Mouse (Mus musculus): ENCODE data around the gene Slc35a1.

The Slc35a1 gene

DNA sequence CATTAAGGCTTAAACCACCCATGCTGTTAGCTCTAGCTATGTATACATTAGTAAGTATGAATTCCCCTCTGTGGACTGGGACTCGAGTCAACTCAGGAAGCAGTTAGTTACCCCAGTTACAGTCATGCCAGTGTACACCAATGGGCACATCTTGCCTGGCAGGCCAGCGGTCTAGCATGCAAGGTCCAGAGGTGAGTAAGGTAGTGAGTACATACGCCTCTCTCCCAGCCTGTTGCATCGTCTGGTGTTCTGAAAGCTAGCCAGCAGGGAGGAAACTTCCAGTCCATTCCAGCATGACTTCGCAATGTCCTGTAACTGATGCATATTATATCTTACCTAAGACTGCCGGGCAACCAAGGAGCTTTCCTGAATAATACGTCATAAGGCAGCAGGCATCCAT is 34.1 kb downstream of the Slc35a1 start:
- WGBS = 92% methylated on average over 7 of the region's 7 CpGs

GRCm38 (mm10) chr4:34640731-34641130 is 46.5 kb downstream of the Slc35a1 start:
- 97% methylated on average over 3 of the region's 3 CpGs for WGBS

DNA sequence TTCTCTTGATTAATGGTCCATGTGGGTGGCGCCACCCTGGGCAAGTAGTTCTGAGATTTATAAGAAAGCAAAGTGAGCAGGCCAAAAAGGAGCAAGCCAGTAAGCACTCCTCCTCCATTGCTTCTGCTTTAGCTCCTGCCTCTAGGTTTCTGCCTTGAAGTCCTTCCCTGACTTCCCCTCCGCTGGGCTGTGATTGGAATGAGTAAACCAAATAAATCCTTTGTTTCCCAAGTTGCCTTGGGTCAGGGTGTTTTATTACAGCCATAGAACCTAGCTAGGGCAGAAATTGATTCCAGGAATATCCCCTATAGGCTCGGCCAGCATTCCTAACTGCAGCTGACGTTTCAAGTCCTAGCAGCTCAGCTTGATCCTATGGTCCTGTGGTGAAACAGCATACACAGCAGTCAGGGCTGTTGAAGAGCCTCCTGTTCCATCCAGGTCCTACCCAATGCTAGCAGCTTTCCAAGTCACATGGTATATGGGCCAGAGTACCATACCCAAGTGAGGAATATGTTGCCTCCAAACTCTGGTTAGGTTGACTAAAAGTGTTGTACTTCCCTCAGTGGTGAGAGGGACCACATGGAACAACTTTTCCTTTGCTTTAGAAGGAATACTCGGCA is 47.4 kb downstream of the Slc35a1 start:
- WGBS = 96% methylated on average over 5 of the region's 5 CpGs

- WGBS = 56% methylated on average over 4 of the region's 4 CpGs
These were observed 49.4 kb downstream of the Slc35a1 start for GRCm38 (mm10) chr4:34637851-34638250.

- WGBS = 83% methylated on average over 7 of the region's 7 CpGs
These were observed 49.9 kb downstream of the Slc35a1 start for GRCm38 (mm10) chr4:34637386-34637785.

DNA sequence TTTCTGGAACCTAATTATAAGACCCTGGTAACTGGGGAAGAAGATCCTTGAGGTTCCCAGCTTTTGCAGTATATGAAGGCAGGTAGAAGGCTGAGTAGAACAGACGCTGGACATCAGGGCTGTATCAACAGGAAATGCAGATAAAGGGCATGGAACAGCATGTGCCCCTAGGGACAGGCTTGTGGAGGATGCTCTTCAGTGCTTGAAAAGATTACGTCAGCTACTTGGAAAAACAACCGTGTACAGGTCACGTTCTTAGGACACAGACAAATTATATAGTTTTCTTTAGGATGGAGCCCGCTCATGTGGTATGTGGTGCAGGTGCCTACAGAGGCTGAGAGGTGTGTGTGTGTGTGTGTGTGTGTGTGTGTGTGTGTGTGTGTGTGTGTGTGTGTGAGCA is 51.2 kb downstream of the Slc35a1 start:
- WGBS = 82% methylated on average over 5 of the region's 5 CpGs

GRCm38 (mm10) chr4:34634129-34634528 is 53.1 kb downstream of the Slc35a1 start:
- WGBS = 98% methylated on average over 7 of the region's 7 CpGs

DNA sequence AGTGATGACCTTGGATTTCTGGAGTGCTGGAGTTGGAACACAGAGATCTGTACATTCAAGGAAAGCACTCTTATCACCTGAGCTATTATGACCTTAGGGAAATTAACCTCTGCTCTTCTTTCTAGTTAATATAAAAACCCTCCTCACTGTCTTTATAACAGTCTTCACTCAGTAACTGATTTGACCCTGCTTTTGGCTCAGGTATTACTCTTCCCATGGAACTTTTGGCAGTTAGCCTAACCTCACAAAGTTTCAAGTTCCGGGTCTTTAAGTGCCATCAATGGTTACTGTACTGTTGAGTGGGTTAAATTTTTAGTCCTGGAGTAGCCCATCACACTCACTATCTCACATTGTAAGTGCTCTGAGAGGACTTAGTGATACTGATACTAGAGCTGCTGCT is 57.3 kb downstream of the Slc35a1 start:
- 85% methylated on average over 1 of the region's 1 CpGs for WGBS

DNA sequence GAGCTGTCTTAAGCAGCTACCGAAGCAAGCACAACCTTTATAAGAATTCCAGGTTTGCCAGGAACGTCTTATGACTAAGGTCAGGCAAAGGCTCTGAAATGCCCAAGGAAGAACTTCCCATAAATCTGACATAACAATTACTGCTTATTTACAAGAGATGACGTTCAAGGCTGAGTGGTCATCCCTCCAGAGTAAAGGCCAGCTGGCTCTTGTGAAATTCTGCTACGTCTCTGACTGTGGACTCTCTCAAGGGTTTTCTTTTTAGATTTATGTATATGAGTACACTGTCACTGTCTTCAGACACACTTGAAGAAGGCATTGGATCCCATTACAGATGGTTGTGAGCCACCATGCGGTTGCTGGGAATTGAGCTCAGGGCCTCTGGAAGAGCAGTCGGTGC is 60.8 kb downstream of the Slc35a1 start:
- WGBS = 89% methylated on average over 6 of the region's 6 CpGs

DNA sequence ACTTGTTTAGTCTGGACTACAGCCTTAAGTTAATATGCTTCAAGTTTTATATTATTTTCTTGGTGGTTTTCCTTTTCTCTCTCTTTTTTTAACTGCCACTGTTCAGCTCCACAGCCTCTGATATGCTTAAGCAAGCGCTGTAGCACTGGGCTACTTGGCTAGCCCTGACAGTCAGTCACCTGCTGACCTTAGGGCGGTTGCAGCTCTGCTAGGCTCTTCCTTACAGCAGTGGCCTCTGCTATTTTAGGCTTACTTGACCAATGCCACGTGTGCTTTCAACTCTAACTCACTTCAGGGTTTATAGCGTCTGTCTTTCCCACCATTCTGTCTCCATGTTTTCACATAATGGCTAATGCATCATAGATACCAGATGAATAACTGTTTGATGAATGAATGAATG is 61.7 kb downstream of the Slc35a1 start:
- WGBS = 85% methylated on average over 4 of the region's 4 CpGs

DNA sequence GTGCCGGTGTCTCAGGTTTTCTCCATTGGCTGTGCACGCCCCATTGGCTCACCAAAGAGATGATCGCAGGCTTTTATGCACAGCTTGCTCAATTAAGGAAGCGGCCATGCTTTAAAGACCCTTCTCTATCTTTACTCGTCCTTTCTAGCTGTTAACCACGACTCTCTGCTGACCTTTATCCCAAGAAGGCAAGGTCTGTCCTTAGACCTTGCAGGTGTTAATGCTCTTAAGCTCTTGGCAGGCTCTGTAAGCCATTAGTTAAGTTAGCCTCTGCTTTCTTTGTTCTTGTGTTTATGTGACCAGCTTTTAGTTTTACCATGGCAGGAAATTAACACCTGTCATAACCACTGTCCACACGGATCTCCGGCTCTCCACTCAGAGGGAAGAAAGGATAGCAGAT is 71.1 kb downstream of the Slc35a1 start:
- WGBS = 44% methylated on average over 8 of the region's 8 CpGs

GRCm38 (mm10) chr4:34615303-34615702 is 71.9 kb downstream of the Slc35a1 start:
- under 1% methylated on average over 13 of the region's 13 CpGs for WGBS

DNA sequence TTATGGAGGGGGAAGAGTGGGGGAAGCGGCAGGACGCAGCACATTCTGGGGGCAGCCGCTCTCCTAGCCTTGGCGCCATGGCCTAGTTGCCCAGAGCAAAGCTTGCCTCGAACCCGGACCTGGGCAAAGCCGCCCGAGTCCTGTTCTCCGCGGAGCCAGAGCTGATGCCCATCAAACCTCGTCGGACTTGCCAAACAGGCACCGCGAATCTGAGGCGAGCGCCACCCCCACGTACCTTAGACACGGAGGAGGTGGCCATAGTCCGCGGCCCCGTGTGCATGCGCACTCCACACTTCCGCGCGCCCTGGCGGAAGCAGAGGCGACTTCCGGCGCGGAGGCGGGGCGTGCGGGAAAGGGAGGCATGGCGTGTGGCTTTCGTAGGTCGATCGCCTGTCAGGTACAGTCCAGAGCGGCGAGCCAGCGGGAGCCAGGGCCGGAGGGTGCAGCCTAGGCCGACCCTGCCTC is 72.6 kb downstream of the Slc35a1 start, which contains the start of the genes Orc3 and Rars2:
Orc3 (minus strand) TSS at position 315 of the 465 bp plus-strand sequence.
Rars2 (plus strand) TSS at position 328 of the 465 bp plus-strand sequence.
- under 1% methylated on average over 42 of the region's 42 CpGs for WGBS

DNA sequence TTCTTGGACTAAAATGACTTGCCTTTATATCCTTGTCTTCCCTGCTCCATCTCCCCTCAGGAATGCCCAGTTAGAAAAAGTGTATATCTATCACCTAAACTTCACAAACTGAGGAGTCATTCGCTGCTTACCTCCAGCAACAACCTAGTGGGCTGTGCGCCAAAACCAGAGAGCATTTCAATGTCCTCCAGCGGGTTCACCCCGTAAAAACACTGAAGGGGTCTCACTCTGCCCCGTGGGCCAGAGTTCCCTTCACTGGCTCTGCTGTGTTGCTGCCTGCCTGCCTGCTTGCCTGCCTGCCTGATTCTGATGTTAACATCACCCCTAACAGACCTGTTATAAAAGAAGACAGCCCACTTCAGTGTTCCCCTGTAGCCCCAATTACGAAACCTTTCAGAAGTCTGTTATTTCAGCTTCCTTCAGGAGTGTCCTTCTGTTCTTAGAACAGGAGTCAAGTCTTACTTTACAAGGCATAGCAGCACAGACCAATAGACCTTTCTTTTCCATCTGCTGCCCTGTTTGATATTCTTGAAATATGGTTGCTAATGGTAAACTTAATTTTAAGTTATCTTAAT is 73.6 kb downstream of the Slc35a1 start:
- WGBS = 43% methylated on average over 6 of the region's 6 CpGs
